Mouse (Mus musculus) frontal cortex, adult (tissue): ENCODE measurements around the gene Ly6g6d.
A peak's percentile ranks its signal among the peaks of the same experiment; 100 is the strongest.
"Not testable (repeated sequence)": the region's sequence is repeated elsewhere in the genome, so short reads cannot be mapped to it uniquely, and the experiment has no call there.

ENCODE experiments used
- ATAC-seq: cut with Nextera tagmentation; 2 replicates; pipeline ENCODE4 v1.9.2; 2017; ENCODE audit warnings: mild to moderate bottlenecking, moderate library complexity, mixed read lengths; ENCODE audit not compliant: low TSS enrichment

The Ly6g6d gene

DNA sequence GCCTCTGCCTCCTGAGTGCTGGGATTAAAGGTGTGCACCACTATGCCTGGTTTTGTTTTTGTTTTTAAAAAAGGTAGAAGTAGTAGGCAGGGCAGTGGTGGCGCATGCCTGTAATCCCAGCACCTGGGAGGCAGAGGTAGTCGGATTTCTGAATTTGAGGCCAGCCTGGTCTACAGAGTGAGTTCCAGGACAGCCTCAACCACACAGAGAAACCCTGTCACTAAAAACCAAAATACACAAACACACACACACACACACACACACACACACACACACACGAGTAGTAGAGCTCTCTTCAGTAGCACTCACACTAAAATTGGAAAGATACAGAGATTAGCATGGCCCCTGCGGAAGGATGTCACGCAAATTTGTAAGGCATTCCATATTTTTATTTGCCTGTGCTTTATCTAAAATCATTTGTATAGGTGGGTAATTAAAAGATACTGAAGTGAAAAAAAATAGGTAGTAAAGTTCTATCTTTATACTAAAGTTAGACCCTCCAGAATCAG, 28.9 kb downstream of the Ly6g6d start:
- no peak for ATAC-seq

DNA sequence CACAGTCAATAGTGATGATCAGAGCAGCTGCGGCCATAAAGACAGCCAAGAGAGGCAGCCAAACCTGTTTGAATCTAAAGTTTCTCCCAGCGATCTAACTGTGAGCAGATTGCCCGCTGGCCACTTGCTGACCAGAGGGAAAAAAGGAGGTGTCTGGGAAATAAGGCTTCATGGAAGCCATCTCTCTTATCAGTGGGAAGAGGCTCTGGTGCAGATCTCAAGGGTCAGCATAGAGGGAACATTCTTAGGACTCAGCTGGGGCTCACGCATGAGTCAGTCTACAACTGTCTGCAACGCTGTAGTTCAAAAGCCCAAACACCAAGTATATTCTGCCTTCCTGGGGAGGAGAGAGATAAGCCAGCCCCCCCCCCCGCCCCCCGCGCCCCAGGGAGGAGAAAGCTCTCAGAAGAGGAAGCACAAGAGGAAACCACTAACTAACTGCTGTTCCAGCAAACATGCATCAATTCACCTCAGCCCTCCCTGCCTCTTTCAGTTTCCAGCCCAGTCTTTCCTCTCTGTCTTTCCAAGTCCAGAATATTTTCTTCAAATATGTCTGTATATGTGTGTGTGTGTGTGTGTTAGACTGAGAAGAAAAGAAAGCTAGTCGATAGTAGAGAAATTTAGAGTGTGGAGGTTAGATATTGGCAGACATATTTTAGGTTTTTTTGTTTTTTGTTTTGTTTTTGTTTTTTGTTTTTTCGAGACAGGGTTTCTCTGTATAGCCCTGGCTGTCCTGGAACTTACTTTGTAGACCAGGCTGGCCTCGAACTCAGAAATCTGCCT, 29.5 kb downstream of the Ly6g6d start:
- no peak for ATAC-seq

DNA sequence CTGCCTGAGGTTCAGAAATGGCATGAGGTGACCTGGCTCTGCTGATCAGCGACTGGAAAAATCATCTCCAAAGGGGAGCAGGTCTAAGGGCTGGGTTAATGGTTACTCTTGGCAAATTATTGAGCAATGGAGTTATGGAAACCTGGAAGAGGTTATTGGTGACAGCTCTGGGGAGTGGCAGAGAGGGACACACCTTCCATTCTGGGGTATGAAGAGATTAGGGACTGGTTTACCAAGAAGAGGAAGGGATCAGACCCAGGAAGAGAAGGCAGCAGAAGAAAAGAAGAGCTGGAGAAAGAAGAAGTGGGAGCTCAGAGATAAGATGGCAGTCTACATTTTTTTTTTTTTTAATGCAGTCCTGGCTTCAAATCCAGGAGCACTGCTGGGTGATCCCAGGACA, 30.2 kb downstream of the Ly6g6d start:
- ATAC-seq: no peak

GRCm38 (mm10) chr17:35046681-35047455, 31.0 kb downstream of the Ly6g6d start, which contains the start of gene Msh5:
Msh5 (minus strand) TSS chr17:35046745.
- ATAC-seq: peak; percentile 97

GRCm38 (mm10) chr17:35045807-35046680, 31.8 kb downstream of the Ly6g6d start:
- no peak for ATAC-seq

GRCm38 (mm10) chr17:35044904-35045806, 32.7 kb downstream of the Ly6g6d start:
- ATAC-seq: no peak

DNA sequence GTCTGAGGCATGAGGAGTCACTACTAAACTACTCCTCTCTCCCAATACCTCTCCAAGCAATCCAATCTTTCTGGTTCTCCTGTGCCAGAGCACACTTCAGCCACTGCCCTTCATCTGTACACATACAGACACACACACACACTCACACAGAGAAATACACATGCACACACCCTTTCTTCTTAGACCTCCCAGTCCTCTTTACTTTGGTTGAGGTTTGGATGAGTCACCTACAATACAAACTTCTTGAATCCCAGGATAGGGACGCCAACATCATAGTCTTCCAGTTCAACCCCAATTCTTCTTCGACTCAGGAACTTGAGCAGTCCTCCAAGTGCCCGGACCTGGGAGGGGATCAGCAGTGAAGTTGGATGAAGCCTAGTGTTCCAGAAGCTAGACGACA, 34.1 kb downstream of the Ly6g6d start:
- ATAC-seq: no peak

- ATAC-seq: peak; percentile 85; the same call in 1 of the 2 replicates
Observed at GRCm38 (mm10) chr17:35039121-35039873, 38.6 kb downstream of the Ly6g6d start.

DNA sequence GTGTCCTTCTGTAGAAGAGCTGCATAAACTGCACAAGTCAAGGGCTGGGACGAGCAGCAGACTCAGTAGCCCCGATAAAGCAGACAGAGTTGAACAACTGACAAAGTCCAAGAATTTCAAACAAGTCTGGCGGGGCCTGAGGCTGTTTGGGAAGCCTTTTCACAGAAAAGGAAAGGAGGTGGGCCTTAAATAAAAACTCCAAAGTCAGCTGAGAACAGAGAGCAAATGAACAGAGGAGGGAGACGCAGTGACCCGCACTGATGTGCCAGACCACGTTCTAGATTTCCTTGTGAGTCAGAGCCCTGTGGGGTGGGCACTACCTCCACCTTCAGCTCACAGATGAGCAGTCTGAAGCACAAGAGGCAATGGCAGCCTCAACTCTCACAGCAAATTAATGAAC, 43.0 kb downstream of the Ly6g6d start:
- ATAC-seq: no peak

GRCm38 (mm10) chr17:35033703-35034102, 44.2 kb downstream of the Ly6g6d start:
- ATAC-seq: not testable (repeated sequence)

DNA sequence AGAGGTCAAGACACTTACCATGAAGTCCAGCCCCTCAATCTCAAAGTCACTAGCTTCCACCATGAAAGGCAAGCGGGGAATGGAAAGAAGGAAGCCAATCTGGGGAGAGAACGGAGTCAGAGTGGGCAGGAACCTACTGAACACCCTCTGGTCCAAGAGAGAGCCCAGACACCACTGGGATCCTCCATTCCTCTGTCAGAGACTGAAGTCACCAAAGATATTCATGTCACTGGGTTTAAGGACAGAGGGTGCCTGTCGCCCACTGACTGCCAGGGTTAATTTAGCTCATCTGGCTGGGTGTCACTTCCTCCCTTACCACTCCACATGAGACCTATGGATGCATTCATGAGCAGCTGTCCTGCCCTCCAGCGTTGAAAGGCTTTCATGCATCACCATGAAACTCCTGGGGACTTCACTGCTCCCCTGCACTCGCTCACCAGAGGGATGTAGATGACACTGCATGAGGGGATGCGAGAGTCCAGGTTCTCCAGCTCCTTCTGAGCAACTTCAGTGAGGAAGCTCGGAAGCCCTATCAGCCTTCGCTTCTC, 45.5 kb downstream of the Ly6g6d start:
- ATAC-seq: no peak

GRCm38 (mm10) chr17:35031880-35032279, 46.0 kb downstream of the Ly6g6d start:
- no peak for ATAC-seq

DNA sequence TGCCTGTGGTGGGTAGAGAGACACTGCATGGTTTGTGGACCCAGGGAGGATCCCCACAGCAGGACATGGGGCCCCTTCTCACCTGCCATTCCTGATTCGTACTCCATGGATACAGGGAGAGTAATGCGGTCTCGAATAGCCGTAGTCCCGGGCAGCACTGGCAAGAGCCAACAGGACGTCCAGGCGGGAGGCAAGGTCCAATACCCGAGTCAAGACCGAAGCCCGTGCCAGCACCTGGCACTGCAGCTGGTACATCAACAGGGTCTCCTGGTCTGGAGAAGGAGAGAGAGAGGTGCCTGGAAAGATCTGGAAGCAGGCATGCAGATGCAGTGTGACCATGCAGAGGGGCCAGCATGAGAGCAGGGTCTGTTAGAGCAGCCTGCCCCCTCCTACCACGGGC, 46.6 kb downstream of the Ly6g6d start:
- ATAC-seq: no peak

- no peak for ATAC-seq
Observed at GRCm38 (mm10) chr17:35029691-35030532, 48.0 kb downstream of the Ly6g6d start.

- ATAC-seq: no peak
Observed at GRCm38 (mm10) chr17:35028315-35028714, 49.5 kb downstream of the Ly6g6d start.

- peak; percentile 62; the same call in 1 of the 2 replicates for ATAC-seq
Observed at GRCm38 (mm10) chr17:35027277-35028068, 50.4 kb downstream of the Ly6g6d start, which contains the start of gene Sapcd1. Sapcd1 (minus strand) TSS chr17:35028016.

- ATAC-seq: no peak
Observed at GRCm38 (mm10) chr17:35026206-35026605, 51.7 kb downstream of the Ly6g6d start.
